Mouse (Mus musculus): ENCODE data around the gene Fpr1. TPM values are rescaled to one million over a fixed set of nuclear protein-coding genes. Genes with fewer than 3 reads are reported as not detected.
"Not testable (repeated sequence)": the region's sequence is repeated elsewhere in the genome, so short reads cannot be mapped to it uniquely, and the experiment has no call there.

Gene Fpr1
- polyA plus RNA-seq, 1 experiment from 2014 or later, result 0.28 TPM

GRCm38 (mm10) chr17:17845187-17846027, 38.3 kb downstream of the Fpr1 start:
- ATAC-seq, result no peak
- H3K36me3 ChIP-seq, result no peaks in the 10 kb centered on the region

GRCm38 (mm10) chr17:17844606-17845005, 39.1 kb downstream of the Fpr1 start:
- ATAC-seq; H3K4me1 ChIP-seq (replicated peaks); H3K9me3 ChIP-seq; H3K27ac ChIP-seq; H3K4me2 ChIP-seq (replicated peaks); H3K4me3 ChIP-seq (replicated peaks); H3K27me3 ChIP-seq (replicated peaks); H3K36me3 ChIP-seq; H3K9ac ChIP-seq: not testable (repeated sequence)
- 78% methylated on average over 3 of the region's 3 CpGs for WGBS

More at GRCm38 (mm10) chr17:17845187-17846027, 38.3 kb downstream of the Fpr1 start:
- no peak overlapping the region for H3K27ac ChIP-seq
- peaks cover 6% of the 10 kb centered on the region; the same call in 1 of the 2 replicates for H3K27me3 ChIP-seq (replicated peaks)
- H3K4me3 ChIP-seq (replicated peaks), result no peak overlapping the region
- no peaks in the 10 kb centered on the region for H3K9me3 ChIP-seq
- no peaks in the 10 kb centered on the region for H3K4me1 ChIP-seq (replicated peaks)
- 76% methylated on average over 10 of the region's 10 CpGs for WGBS
- no peak overlapping the region for H3K4me2 ChIP-seq (replicated peaks)
- no peak overlapping the region for H3K9ac ChIP-seq

- Histone ChIP-seq H3K9ac (no peak overlapping the region), H3K27ac (no peak overlapping the region), H3K4me1 (replicated peaks) (no peaks in the 10 kb centered on the region), H3K36me3 (0 out of 2 replicates have a peak, but pooled peaks cover 2% of the 10 kb centered on the region), H3K4me3 (replicated peaks) (no peak overlapping the region), H3K9me3 (no peaks in the 10 kb centered on the region), H3K4me2 (replicated peaks) (no peak overlapping the region), H3K27me3 (replicated peaks) (no peaks in the 10 kb centered on the region)
- WGBS, result 77% methylated on average over 27 of the region's 27 CpGs
- ATAC-seq, result peak; percentile 50; the same call in 1 of the 2 replicates
Observed at GRCm38 (mm10) chr17:17843534-17844261, 40.0 kb downstream of the Fpr1 start.

- H3K4me2 ChIP-seq (replicated peaks), result no peak overlapping the region
- no peak for ATAC-seq
- no peak overlapping the region for H3K27ac ChIP-seq
- H3K36me3 ChIP-seq, result 0 out of 2 replicates have a peak, but pooled peaks cover 7% of the 10 kb centered on the region
- H3K9ac ChIP-seq, result no peak overlapping the region
- WGBS, result 91% methylated on average over 7 of the region's 7 CpGs
- no peak overlapping the region for H3K4me3 ChIP-seq (replicated peaks)
- H3K9me3 ChIP-seq, result no peaks in the 10 kb centered on the region
- H3K4me1 ChIP-seq (replicated peaks), result peaks cover 15% of the 10 kb centered on the region
- H3K27me3 ChIP-seq (replicated peaks), result no peaks in the 10 kb centered on the region
Observed at GRCm38 (mm10) chr17:17840796-17841195, 42.9 kb downstream of the Fpr1 start.

GRCm38 (mm10) chr17:17839276-17839675, 44.5 kb downstream of the Fpr1 start:
- no peaks in the 10 kb centered on the region for H3K27me3 ChIP-seq (replicated peaks)
- WGBS, result 95% methylated on average over 2 of the region's 2 CpGs
- 0 out of 2 replicates have a peak, but pooled peaks cover 7% of the 10 kb centered on the region for H3K36me3 ChIP-seq
- H3K4me1 ChIP-seq (replicated peaks), result peaks cover 22% of the 10 kb centered on the region
- no peak overlapping the region for H3K9ac ChIP-seq
- H3K4me3 ChIP-seq (replicated peaks), result no peak overlapping the region
- no peaks in the 10 kb centered on the region for H3K9me3 ChIP-seq
- no peak for ATAC-seq
- H3K27ac ChIP-seq, result no peak overlapping the region
- H3K4me2 ChIP-seq (replicated peaks), result no peak overlapping the region; the same call in 1 of the 2 replicates

- ATAC-seq, result peak; percentile 99
- under 1% methylated on average over 43 of the region's 43 CpGs for WGBS
- Histone ChIP-seq H3K4me2 (replicated peaks) (peak overlapping the region; percentile 69), H3K4me3 (replicated peaks) (peak overlapping the region; percentile 47), H3K9me3 (no peaks in the 10 kb centered on the region), H3K9ac (peak overlapping the region; percentile 55), H3K27me3 (replicated peaks) (no peaks in the 10 kb centered on the region), H3K4me1 (replicated peaks) (peaks cover 23% of the 10 kb centered on the region), H3K27ac (peak overlapping the region; percentile 86), H3K36me3 (0 out of 2 replicates have a peak, but pooled peaks cover 7% of the 10 kb centered on the region)
Observed at GRCm38 (mm10) chr17:17837919-17838701, 45.6 kb downstream of the Fpr1 start.

- peak overlapping the region; percentile 47 for H3K4me3 ChIP-seq (replicated peaks)
- no peaks in the 10 kb centered on the region for H3K9me3 ChIP-seq
- 0 out of 2 replicates have a peak, but pooled peaks cover 7% of the 10 kb centered on the region for H3K36me3 ChIP-seq
- H3K4me1 ChIP-seq (replicated peaks), result peaks cover 23% of the 10 kb centered on the region
- peak overlapping the region; percentile 36 for H3K9ac ChIP-seq
- H3K4me2 ChIP-seq (replicated peaks), result peak overlapping the region; percentile 69
- H3K27me3 ChIP-seq (replicated peaks), result no peaks in the 10 kb centered on the region
- WGBS, result 10% methylated on average over 13 of the region's 13 CpGs
- peak overlapping the region; percentile 82 for H3K27ac ChIP-seq
- ATAC-seq, result peak; percentile 5; the same call in 1 of the 2 replicates
Observed at GRCm38 (mm10) chr17:17837426-17837825, 46.3 kb downstream of the Fpr1 start.

GRCm38 (mm10) chr17:17836101-17836500, 47.6 kb downstream of the Fpr1 start:
- no peak overlapping the region for H3K4me2 ChIP-seq (replicated peaks)

GRCm38 (mm10) chr17:17834896-17835295, 48.8 kb downstream of the Fpr1 start:
- Histone ChIP-seq H3K4me3 (replicated peaks) (no peak overlapping the region), H3K9ac (no peak overlapping the region), H3K27ac (no peak overlapping the region), H3K27me3 (replicated peaks) (no peaks in the 10 kb centered on the region), H3K4me2 (replicated peaks) (no peak overlapping the region), H3K9me3 (no peaks in the 10 kb centered on the region), H3K36me3 (peaks cover 9% of the 10 kb centered on the region; the same call in 1 of the 2 replicates), H3K4me1 (replicated peaks) (peaks cover 36% of the 10 kb centered on the region)
- no peak for ATAC-seq
- WGBS, result 3% methylated on average over 1 of the region's 1 CpGs

More at GRCm38 (mm10) chr17:17836101-17836500, 47.6 kb downstream of the Fpr1 start:
- Histone ChIP-seq H3K36me3 (peaks cover 11% of the 10 kb centered on the region; the same call in 1 of the 2 replicates), H3K27me3 (replicated peaks) (no peaks in the 10 kb centered on the region), H3K9ac (no peak overlapping the region), H3K4me3 (replicated peaks) (no peak overlapping the region), H3K4me1 (replicated peaks) (peaks cover 26% of the 10 kb centered on the region), H3K27ac (no peak overlapping the region), H3K9me3 (no peaks in the 10 kb centered on the region)
- no peak for ATAC-seq
- 78% methylated on average over 5 of the region's 5 CpGs for WGBS

GRCm38 (mm10) chr17:17830731-17831130, 53.0 kb downstream of the Fpr1 start:
- no peaks in the 10 kb centered on the region for H3K27me3 ChIP-seq (replicated peaks)
- peak overlapping the region; percentile 72; the same call in 1 of the 2 replicates for H3K4me3 ChIP-seq (replicated peaks)
- H3K36me3 ChIP-seq, result peaks cover 4% of the 10 kb centered on the region; the same call in 1 of the 2 replicates
- ATAC-seq, result no peak
- no peak overlapping the region for H3K27ac ChIP-seq
- peak overlapping the region; percentile 81 for H3K4me2 ChIP-seq (replicated peaks)
- H3K4me1 ChIP-seq (replicated peaks), result peaks cover 20% of the 10 kb centered on the region
- H3K9me3 ChIP-seq, result no peaks in the 10 kb centered on the region
- WGBS, result 68% methylated on average over 7 of the region's 7 CpGs
- 0 out of 2 replicates have a peak overlapping the region, but pooled peaks have one; percentile 74 for H3K9ac ChIP-seq

- Histone ChIP-seq H3K4me1 (replicated peaks) (peaks cover 19% of the 10 kb centered on the region), H3K36me3 (peaks cover 4% of the 10 kb centered on the region; the same call in 1 of the 2 replicates), H3K27ac (peak overlapping the region; percentile 98; the same call in 1 of the 2 replicates), H3K4me3 (replicated peaks) (peak overlapping the region; percentile 72), H3K4me2 (replicated peaks) (peak overlapping the region; percentile 81), H3K27me3 (replicated peaks) (no peaks in the 10 kb centered on the region), H3K9me3 (no peaks in the 10 kb centered on the region), H3K9ac (peak overlapping the region; percentile 74)
- no peak for ATAC-seq
- WGBS, result 48% methylated on average over 23 of the region's 23 CpGs
Observed at GRCm38 (mm10) chr17:17829816-17830535, 53.8 kb downstream of the Fpr1 start.
